Mouse (Mus musculus) G1E-ER4 (cell line): ENCODE data around the gene Mitf. TPM values are rescaled to one million over a fixed set of nuclear protein-coding genes. Genes with fewer than 3 reads are reported as not detected.

Experiments used
- GATA1 ChIP-seq: IDR thresholded peaks from one replicate; pipeline ENCODE4 v1.8.0; 2012; ENCODE audit warnings: low read length, inconsistent platforms
- polyA plus RNA-seq: library from polyadenylated mRNA; stranded (reverse); fragments of >175 nt; gene quantifications from 2 replicates; pipeline ENCODE4 v1.2.3, GENCODE M21; 2012

The Mitf gene
- polyA plus RNA-seq, 1 experiment: not detected

DNA sequence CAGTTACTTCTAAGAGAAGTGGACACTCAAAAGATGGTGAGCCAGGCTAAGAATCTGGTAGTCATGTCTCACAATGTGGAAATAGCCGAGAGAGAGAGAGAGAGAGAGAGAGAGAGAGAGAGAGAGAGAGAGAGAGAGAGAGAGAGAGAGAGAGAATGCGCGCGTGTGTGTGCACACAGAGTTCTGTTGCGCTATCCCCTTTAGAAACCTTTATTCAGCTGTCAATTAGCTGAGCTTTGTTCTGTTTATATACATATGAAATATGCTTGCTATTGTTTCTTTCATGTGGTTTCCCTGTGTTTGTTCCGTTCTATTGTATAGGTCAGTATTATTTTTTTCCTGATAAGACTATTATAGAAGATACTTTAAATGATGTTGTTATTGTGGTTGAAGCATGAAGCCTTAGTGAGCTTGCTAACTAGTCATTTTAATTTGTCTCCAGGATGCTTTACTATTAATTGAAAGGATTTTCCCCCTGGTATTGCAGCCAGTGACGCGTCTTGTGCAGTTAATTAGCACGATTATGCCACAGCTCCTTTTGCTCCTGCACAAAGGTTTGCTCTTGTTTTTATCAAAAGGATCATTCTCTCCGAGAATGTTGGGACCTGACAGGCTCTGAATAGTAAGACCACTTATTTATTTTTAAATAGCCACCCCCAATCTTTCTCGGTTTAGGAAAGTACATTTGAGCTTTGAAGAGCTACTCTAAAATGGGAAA is 131.2 kb downstream of the Mitf start:
- no peak for TF ChIP-seq GATA1

DNA sequence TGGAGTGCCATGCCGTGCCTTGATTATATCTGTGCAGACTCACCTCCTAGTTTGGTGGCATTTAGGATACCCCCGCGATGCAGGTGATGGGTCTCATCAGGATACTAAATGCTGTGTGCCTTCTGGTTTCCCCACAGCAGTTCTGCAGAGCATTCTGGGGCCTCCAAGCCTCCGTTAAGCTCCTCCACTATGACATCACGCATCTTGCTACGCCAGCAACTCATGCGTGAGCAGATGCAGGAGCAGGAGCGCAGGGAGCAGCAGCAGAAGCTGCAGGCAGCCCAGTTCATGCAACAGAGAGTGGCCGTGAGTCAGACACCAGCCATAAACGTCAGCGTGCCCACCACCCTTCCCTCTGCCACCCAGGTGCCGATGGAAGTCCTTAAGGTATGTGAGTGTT is 134.1 kb downstream of the Mitf start:
- TF ChIP-seq GATA1: no peak

DNA sequence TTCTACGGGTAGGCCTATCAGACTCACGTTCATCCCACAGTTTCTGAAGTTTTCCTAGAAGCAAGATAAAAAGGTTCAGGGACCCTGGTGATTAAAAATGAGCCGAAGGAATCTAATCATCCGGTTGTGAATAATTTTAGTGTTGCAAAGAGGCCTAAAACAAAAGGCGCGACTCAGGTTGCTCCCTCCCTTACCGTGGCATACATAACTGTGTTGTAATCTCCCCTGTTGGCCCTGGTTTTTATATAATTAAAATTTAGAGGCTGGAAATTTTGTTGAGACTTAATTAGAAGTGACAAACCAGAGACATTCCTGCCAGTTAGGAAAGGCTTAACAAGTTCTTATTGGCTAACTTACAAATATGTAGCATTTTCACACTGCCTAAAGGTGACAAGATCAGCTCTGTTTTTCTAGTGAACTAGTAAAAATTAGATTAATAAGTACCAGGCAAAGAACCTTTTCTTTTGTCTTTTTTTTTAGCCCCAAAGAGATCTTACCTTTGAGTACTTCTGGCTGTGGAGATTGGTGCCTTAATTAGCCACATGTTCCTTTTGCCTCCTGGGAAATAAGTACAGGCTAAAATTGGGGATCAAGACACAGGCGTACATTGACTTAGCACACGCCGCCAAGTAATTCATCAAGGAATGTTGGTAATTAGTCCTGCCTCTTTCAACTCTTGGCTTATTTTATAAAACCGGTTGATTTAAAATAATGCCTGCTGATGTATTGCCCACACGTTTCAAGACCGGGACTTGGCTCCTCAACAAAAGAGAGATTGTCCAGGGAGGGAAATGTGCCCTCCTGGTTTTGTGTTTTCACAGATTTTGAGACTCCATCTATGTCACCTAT is 143.4 kb downstream of the Mitf start:
- TF ChIP-seq GATA1: no peak

DNA sequence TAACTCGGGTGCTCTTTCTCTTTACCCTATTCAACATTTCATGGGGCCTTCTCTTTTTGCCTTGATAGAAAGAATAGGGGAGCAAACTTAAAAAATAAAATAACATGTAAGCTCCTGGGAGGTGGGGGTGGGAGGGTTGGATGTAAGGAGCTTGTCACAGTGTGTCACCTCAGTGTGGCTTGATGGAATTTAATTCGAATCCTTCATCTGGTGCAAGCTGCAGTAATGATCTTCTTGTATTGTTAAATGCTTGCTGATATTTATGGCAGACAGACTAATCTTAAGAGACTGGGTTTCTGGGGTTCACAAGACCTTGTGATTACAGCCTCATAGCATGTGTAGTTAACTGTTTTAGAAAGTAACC is 144.0 kb downstream of the Mitf start:
- TF ChIP-seq GATA1: no peak

DNA sequence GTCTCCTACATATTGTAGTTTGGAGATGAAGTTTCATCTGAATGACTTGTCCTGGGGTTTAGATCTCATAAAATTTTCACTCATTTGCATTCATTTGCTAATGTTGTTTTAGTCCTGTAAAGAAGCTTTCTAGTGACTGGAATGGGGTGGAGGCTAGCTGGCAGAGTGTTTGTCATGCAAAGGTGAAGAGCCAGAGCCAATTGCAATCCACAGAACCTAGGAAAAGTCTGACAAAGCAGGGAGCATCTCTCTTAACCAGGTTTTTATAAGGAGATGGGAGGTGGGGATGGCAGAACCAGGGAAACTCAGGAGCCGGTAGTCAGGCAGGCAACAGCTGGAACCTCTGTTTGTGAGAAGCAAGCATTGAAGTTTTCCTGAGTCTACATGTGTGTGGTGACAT is 144.9 kb downstream of the Mitf start:
- TF ChIP-seq GATA1: no peak

DNA sequence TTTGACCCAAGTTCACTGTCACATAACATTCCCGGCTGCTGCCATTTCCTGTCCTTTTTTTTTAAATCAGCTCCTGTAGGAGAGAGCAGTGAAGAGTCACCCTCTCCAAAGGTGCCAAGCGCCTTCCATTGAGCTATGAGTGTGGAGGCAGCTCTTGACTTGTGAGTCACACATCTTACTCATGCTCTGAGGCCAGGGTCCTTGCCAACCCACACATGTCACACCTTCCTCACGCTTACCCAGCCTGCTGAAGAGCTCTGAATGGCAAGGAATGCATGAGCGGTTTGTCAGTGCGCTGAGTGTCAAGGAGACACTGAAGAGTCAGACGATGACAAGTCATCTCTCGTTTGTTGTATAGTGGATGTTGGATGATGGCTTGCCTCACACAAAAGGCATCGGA is 146.0 kb downstream of the Mitf start:
- no peak for TF ChIP-seq GATA1

DNA sequence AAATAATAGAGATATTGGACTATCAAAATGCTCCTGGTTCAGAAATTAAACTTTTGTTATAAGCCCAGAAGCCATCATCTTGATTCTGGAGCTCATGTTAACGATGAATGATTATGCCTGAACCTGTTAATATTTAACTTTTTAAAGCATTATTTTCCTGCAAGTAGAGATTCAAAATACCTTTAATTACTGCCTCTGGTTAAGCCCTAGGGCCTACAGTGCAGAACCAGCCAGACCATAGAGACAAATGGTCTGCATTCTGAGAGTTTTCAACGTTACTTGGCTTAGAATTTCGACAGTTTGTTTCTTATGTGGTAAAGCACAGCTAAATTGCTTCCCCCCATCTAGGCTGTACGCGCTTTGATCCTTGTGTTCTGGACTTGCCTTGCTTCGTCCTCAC is 149.3 kb downstream of the Mitf start:
- no peak for TF ChIP-seq GATA1

DNA sequence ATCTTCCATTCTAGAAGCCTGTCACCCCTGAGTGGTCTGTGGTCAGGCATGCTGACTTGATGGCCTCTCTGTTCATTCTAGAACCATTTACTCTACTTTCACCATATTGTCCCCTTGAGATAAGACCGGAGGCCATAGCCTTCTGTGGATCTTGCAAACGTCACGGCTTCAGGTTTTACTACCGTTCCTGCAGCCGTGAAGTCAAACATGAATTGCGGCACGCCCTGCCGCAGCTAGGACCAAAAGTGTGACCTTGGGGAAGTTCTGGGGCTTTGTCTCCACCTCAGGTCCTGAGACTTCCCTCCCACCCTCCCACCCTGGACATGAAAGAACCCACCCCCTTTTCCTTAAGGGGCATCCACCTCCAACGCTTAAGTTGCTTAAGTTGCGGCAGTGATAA is 149.8 kb downstream of the Mitf start:
- no peak for TF ChIP-seq GATA1

DNA sequence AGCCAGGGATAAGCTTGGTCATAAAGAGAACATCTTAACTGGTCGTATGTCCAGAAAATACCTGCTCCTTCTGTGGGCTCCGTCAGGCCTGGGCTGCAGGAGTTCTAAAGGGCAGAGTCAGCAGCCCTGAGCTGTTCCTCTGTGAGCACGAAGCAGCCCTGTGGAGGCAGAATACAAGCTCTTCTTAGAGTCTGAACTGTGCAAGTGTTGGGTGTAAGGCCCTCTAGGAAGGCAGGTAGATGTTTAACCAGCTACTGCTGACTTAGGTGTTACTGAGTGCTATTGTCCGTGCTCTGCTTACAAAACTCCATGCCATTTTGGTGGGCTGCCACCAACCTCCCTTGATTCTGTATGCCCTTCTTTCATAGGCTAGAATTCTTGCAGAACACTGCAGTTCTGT is 151.4 kb downstream of the Mitf start:
- TF ChIP-seq GATA1: no peak

DNA sequence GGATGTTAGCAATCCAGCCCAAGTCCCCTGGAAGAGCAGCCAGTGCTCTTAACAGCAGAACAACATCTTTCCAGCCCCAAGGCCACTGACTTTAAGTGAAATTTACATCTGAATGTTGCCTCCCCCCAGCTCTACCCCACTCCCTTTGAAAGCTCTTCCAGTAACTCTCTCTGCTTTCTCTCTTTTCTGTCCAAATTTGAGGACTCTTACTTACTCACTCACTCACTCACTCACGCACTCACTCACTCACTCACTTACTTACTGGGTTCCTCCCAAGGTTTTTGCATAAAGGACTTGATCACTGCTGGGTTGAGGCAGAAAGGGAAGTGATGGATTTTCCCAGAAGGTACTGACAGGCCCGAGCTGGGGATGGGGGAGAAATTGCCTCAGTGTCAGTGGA is 154.9 kb downstream of the Mitf start:
- no peak for TF ChIP-seq GATA1

DNA sequence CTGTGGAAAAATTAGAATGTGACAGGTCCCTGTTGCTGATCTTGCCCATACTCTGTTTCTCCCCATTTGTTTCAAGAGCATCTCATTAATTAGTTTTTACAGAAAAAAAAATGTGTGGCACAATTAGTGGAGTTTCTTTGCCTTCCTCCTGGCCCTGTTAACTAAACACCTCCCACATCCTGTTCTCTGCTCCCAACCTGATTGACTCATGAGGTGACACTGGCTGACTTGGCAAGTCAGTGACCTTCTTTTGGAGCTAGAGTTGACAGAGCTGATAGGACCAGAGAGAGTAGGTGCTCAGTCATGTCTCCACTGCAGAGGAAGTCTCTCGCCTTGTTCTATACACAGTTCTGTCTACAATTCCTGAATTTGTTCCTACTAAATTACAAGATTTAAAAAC is 155.5 kb downstream of the Mitf start:
- no peak for TF ChIP-seq GATA1

DNA sequence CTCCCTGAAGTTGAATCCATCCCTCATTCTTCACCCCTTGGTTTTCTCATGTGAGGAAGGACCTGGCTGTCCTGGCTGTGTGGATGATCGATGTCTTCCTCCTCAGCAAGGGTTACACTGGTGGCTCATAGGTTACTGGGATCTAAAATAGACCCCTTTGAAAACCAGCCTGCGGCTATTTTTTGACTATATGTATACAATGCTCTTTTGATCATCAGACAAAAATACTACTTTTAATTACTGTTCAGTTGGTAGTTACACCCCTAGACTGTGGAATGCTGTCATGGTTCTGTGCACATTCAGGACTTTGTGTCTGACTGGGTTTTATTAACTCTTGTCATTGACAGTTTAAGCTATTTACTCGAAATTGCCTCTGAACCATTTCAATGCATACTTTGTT is 157.9 kb downstream of the Mitf start:
- no peak for TF ChIP-seq GATA1

DNA sequence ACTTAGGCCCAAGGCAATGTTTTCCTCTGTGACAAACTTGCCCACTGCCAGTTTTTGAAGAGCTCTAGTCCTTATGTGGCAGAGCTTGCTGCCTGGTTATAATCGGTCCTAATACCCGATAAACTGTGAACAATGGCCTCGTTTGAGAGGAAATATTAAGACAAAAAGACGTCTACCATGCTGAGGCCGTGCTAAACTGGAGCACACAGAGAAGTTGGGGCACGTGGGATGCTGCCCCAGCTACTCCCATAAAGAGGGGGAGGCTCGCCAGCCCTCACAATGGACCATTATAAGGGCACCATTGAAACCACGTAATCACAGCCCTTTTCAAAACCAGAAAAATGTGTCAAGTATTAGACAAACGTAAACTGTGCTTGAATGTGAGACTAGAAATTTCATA is 174.8 kb downstream of the Mitf start:
- TF ChIP-seq GATA1: no peak

DNA sequence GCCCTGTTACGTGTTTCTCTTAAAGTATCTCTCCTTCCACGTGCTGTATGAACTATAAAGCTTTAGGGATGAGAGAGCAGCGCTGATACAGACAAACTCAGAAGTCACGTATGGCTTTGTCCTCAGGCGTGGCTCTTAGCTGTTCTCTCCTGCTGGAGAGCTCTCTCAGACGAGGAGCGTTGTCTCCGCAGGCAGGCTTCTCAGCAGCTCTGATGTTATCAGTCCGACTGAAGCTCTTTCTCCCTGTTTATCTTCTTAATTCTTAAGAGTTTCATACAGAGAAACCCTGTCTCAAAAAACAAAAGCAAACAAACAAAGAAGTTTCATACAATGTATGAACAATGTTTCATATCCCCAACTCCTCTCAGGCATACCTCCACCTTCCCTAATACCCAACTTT is 178.8 kb downstream of the Mitf start:
- TF ChIP-seq GATA1: no peak

DNA sequence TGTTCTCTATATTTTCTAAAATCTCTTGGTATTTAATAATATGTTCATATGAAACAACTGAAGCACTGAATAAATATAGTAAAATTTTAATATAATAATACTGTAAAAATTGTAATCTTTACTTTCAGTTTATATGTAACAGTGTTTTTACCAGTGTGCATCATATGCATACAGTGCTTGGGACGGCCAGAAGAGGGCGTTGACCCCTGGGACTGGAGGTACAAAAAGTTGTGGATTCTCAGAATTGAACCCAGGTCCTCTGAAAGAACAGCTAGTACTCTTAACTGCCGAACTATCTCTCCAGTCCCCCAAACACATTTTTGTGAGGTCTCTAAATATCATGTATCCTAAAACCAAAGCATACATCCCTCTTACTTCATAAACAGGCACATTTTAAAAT is 179.6 kb downstream of the Mitf start:
- TF ChIP-seq GATA1: no peak

DNA sequence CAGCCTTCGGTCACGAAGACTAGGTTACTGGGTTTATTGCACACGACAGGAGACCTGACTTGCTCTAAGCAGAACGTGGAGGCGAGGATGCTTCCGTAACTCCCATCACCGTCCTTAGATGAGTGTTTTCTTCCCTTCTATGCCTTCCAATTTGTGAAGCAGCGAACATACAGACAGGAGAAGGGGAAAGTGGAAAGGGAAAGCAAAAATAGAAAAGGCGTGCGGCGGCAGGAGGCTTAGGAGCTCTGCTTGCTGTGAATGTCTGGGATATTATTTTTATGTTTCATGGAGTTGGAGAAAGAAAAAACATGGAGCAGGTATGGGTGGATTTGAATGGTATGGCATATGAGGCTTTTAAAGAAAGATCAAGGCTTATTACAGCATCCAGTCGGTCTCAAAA is 186.7 kb downstream of the Mitf start:
- no peak for TF ChIP-seq GATA1
